Mouse (Mus musculus) kidney, embryonic 14.5 days (tissue): ENCODE data around the gene Sorcs2. TPM values are rescaled to one million over a fixed set of nuclear protein-coding genes. Genes with fewer than 3 reads are reported as not detected.

Experiments used
- ATAC-seq: fragments of 200-750 bp; cut with Nextera tagmentation; 2 replicates; pipeline ENCODE4 v1.8.0; 2017; ENCODE audit warnings: moderate number of reproducible peaks, mild to moderate bottlenecking, moderate TSS enrichment, moderate library complexity; ENCODE audit not compliant: low FRiP score, low TSS enrichment
- H3K27ac ChIP-seq: fragments of 300-500 bp; sonication (generic); 2 replicates; pipeline ENCODE4 v1.5.1; 2014; ENCODE audit warnings: low read depth, mild to moderate bottlenecking, low read length, moderate library complexity, mixed read lengths
- H3K27me3 ChIP-seq: fragments of 300-500 bp; sonication (generic); 2 replicates; pipeline ENCODE4 v1.6.1; 2014; ENCODE audit warnings: mild to moderate bottlenecking, low read length; ENCODE audit not compliant: control insufficient read depth, insufficient read depth
- H3K36me3 ChIP-seq: fragments of 300-500 bp; sonication (generic); 2 replicates; pipeline ENCODE4 v1.6.1; 2014; ENCODE audit warnings: low read length, mixed read lengths; ENCODE audit not compliant: control insufficient read depth, insufficient read depth
- H3K4me1 ChIP-seq: fragments of 300-500 bp; sonication (generic); 2 replicates; pipeline ENCODE4 v1.6.1; 2014; ENCODE audit warnings: low read length, mixed read lengths; ENCODE audit not compliant: control insufficient read depth, insufficient read depth
- H3K4me2 ChIP-seq: fragments of 300-500 bp; sonication (generic); replicated peaks from 2 replicates; pipeline ENCODE4 v1.6.1; 2014; ENCODE audit warnings: low read depth, mild to moderate bottlenecking, low read length
- H3K4me3 ChIP-seq: fragments of 300-500 bp; sonication (generic); 2 replicates; pipeline ENCODE4 v1.5.1; 2014; ENCODE audit warnings: mild to moderate bottlenecking, low read length
- H3K9ac ChIP-seq: fragments of 300-500 bp; sonication (generic); 2 replicates; pipeline ENCODE4 v1.6.1; 2014; ENCODE audit warnings: low read depth, mild to moderate bottlenecking, low read length, moderate library complexity
- H3K9me3 ChIP-seq: fragments of 300-500 bp; sonication (generic); 2 replicates; pipeline ENCODE4 v1.6.1; 2016; ENCODE audit warnings: low read length; ENCODE audit not compliant: control insufficient read depth
- WGBS: fragments of 180-500 bp; shearing (Covaris S2); extraction: QIAGEN DNeasy Blood & Tissue Kit; methylation state at CpG from one replicate; pipeline ENCODE4 v1.1.7; 2014; 5-methylcytosine and 5-hydroxymethylcytosine counted together
- polyA plus RNA-seq: library from polyadenylated mRNA; unstranded; fragments of >200 nt; fragmentation: Nextera tagmentation; extraction: Ambion mirVana; gene quantifications from 2 replicates; pipeline ENCODE4 v1.2.1, GENCODE M21; 2014

Sorcs2 gene
- polyA plus RNA-seq, 1 experiment from 2014 or later, result 10.3 TPM

GRCm38 (mm10) chr5:36178785-36179184, 219.2 kb downstream of the Sorcs2 start:
- H3K4me1 ChIP-seq, result 0 out of 2 replicates have a peak, but pooled peaks cover 3% of the 10 kb centered on the region
- 88% methylated on average over 3 of the region's 3 CpGs for WGBS
- ATAC-seq, result no peak

GRCm38 (mm10) chr5:36178215-36178614, 219.7 kb downstream of the Sorcs2 start:
- 0 out of 2 replicates have a peak, but pooled peaks cover 3% of the 10 kb centered on the region for H3K4me1 ChIP-seq
- no peaks in the 10 kb centered on the region for H3K9me3 ChIP-seq
- ATAC-seq, result no peak
- WGBS, result 21% methylated on average over 7 of the region's 7 CpGs
- H3K27ac ChIP-seq, result no peak overlapping the region
- H3K9ac ChIP-seq, result no peak overlapping the region
- no peaks in the 10 kb centered on the region for H3K36me3 ChIP-seq
- no peak overlapping the region for H3K4me3 ChIP-seq
- H3K4me2 ChIP-seq, result no peak overlapping the region
- no peaks in the 10 kb centered on the region for H3K27me3 ChIP-seq

More at GRCm38 (mm10) chr5:36178785-36179184, 219.2 kb downstream of the Sorcs2 start:
- H3K27me3 ChIP-seq, result no peaks in the 10 kb centered on the region
- no peaks in the 10 kb centered on the region for H3K9me3 ChIP-seq
- H3K9ac ChIP-seq, result no peak overlapping the region
- H3K27ac ChIP-seq, result no peak overlapping the region
- H3K36me3 ChIP-seq, result no peaks in the 10 kb centered on the region
- H3K4me2 ChIP-seq, result no peak overlapping the region
- no peak overlapping the region for H3K4me3 ChIP-seq

GRCm38 (mm10) chr5:36176873-36177272, 221.1 kb downstream of the Sorcs2 start:
- WGBS, result 89% methylated on average over 4 of the region's 4 CpGs
- Histone ChIP-seq H3K27ac (no peak overlapping the region), H3K9me3 (no peaks in the 10 kb centered on the region), H3K36me3 (no peaks in the 10 kb centered on the region), H3K27me3 (no peaks in the 10 kb centered on the region), H3K4me1 (0 out of 2 replicates have a peak, but pooled peaks cover 3% of the 10 kb centered on the region), H3K4me3 (no peak overlapping the region), H3K4me2 (no peak overlapping the region), H3K9ac (no peak overlapping the region)
- no peak for ATAC-seq

- Histone ChIP-seq H3K27ac (no peak overlapping the region), H3K4me2 (no peak overlapping the region), H3K4me1 (0 out of 2 replicates have a peak, but pooled peaks cover 3% of the 10 kb centered on the region), H3K4me3 (no peak overlapping the region), H3K9me3 (no peaks in the 10 kb centered on the region), H3K9ac (no peak overlapping the region), H3K27me3 (no peaks in the 10 kb centered on the region), H3K36me3 (no peaks in the 10 kb centered on the region)
- 72% methylated on average over 11 of the region's 11 CpGs for WGBS
- ATAC-seq, result no peak
Observed at GRCm38 (mm10) chr5:36176409-36176808, 221.5 kb downstream of the Sorcs2 start.

- Histone ChIP-seq H3K9ac (no peak overlapping the region), H3K4me3 (no peak overlapping the region), H3K27ac (no peak overlapping the region), H3K9me3 (no peaks in the 10 kb centered on the region), H3K4me2 (no peak overlapping the region), H3K27me3 (no peaks in the 10 kb centered on the region), H3K4me1 (0 out of 2 replicates have a peak, but pooled peaks cover 3% of the 10 kb centered on the region), H3K36me3 (no peaks in the 10 kb centered on the region)
- 56% methylated on average over 9 of the region's 9 CpGs for WGBS
- ATAC-seq, result no peak
Observed at GRCm38 (mm10) chr5:36174569-36175115, 223.3 kb downstream of the Sorcs2 start.

GRCm38 (mm10) chr5:36168963-36169650, 228.8 kb downstream of the Sorcs2 start:
- WGBS, result 67% methylated on average over 14 of the region's 14 CpGs
- Histone ChIP-seq H3K9ac (no peak overlapping the region), H3K9me3 (no peaks in the 10 kb centered on the region), H3K36me3 (no peaks in the 10 kb centered on the region), H3K27ac (no peak overlapping the region), H3K27me3 (no peaks in the 10 kb centered on the region), H3K4me3 (no peak overlapping the region), H3K4me2 (no peak overlapping the region), H3K4me1 (no peaks in the 10 kb centered on the region)
- ATAC-seq, result no peak

- H3K4me1 ChIP-seq, result no peaks in the 10 kb centered on the region
- no peak for ATAC-seq
- H3K9me3 ChIP-seq, result no peaks in the 10 kb centered on the region
- H3K36me3 ChIP-seq, result no peaks in the 10 kb centered on the region
- 61% methylated on average over 6 of the region's 6 CpGs for WGBS
- H3K27me3 ChIP-seq, result no peaks in the 10 kb centered on the region
- H3K4me3 ChIP-seq, result no peak overlapping the region
- H3K4me2 ChIP-seq, result no peak overlapping the region
- H3K27ac ChIP-seq, result no peak overlapping the region
- H3K9ac ChIP-seq, result no peak overlapping the region
Observed at GRCm38 (mm10) chr5:36166346-36167013, 231.5 kb downstream of the Sorcs2 start.

GRCm38 (mm10) chr5:36165424-36166302, 232.3 kb downstream of the Sorcs2 start:
- Histone ChIP-seq H3K4me1 (no peaks in the 10 kb centered on the region), H3K36me3 (no peaks in the 10 kb centered on the region), H3K9me3 (no peaks in the 10 kb centered on the region), H3K4me3 (no peak overlapping the region), H3K9ac (no peak overlapping the region), H3K27me3 (no peaks in the 10 kb centered on the region), H3K4me2 (no peak overlapping the region), H3K27ac (no peak overlapping the region)
- 82% methylated on average over 21 of the region's 21 CpGs for WGBS
- ATAC-seq, result no peak
